Mouse (Mus musculus) Muller cell, postnatal 12 days (primary cell): ENCODE results near the gene Tubb2a.
A peak's percentile ranks its signal among the peaks of the same experiment; 100 is the strongest.
"Not testable (repeated sequence)": the region's sequence is repeated elsewhere in the genome, so short reads cannot be mapped to it uniquely, and the experiment has no call there.

Source experiments
- DNase-seq: peaks from one replicate; pipeline ENCODE4 v3.0.0-alpha.2; 2015; ENCODE audit errors: inconsistent ontology term

Gene Tubb2a

GRCm38 (mm10) chr13:34089358-34089757 lies 11.6 kb upstream of the Tubb2a start:
- DNase-seq, result no peak

DNA sequence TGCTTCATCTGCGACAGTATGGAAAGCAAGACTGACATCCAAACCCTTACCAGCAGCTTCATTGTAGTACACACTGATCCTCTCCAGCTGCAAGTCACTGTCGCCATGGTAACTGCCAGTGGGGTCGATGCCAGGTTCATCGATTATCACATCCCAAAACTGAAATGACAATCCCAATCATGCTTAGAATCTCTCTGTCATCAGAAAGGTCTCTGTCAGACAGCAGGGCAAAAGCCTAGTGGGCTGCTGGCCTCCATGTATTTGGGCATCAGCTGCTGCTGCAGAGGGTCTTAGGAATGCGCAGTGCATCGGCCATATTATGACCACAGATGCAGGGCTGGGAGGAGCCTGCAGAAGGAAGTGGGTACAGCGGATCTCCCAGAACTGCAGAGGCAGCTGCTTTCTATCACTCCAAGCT lies 11.1 kb upstream of the Tubb2a start:
- no peak for DNase-seq

DNA sequence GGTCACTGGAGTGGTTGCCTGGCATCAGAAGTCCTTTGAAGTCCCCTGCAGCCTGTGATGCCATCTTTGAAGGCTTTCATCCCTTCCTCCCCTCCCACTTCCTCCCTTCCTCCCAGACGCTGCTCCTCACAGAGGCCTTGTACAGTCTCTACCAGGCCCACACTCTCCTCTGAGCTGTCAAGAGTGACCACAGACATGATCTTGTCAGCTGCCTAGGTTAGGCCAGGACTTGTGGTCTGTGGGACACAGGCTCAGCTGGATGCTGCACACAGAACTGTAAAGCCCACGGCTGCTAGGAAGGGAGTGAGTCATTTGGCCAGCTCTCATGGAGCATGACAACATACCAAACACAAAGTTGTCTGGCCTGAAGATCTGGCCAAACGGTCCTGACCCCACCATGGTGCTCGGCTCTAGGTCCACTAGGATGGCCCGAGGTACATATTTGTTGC lies 10.4 kb upstream of the Tubb2a start:
- DNase-seq, result peak; percentile 79

DNA sequence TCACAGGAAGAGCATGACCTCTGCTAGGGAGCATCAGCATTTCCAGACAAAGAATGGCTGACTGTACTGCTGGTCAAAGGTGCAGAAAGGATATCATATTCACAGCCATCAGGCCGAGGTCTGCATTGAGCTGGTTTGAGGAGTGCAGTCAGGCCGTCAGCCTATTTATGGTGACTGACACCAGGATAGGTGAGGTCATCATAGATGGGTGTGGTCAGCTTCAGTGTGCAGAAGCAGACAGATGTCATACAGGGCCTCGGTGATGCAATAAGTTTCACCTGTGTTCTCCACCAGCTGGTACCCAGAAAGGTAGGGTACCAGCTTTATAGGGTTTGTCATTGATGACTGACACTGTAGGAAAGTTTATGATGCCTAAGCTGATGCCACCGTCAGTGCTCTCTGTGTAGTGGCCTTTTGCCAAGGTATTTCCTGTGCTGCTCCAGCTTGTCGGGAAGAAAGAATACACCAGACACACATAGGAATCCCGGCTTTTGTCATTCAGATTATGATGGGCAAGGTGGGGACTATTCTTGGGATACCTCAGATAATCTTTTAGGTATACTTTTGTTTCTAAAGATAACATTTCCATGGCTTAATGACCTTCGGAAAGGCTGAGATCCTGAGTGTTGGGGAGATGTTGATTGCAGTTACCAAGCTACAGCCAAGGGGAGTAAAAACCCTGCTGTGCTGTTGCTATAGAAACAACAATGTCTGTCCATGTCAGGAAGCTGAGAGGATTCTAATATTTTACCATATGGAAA lies 9.4 kb upstream of the Tubb2a start:
- peak; percentile 51 for DNase-seq

GRCm38 (mm10) chr13:34084026-34084750 lies 6.4 kb upstream of the Tubb2a start:
- DNase-seq, result peak; percentile 81

DNA sequence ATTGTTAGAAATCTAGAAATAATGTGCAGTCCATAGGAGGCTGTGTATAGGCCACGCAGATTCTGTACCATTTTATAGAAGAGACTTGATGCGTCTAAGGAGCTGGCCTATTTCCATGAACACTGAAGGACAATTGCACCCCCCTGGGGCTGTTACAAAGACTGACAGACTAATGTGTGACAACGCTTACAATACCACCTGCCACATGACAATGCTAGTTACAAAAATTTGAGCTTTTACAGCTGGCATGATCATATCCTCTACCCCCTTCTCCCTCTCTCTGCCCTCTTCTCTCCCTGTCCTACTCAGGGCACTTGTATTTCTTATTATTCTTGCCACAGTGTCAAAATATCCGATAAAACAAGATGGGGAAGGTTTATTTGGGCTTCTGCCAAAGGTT lies 4.1 kb upstream of the Tubb2a start:
- DNase-seq, result no peak

DNA sequence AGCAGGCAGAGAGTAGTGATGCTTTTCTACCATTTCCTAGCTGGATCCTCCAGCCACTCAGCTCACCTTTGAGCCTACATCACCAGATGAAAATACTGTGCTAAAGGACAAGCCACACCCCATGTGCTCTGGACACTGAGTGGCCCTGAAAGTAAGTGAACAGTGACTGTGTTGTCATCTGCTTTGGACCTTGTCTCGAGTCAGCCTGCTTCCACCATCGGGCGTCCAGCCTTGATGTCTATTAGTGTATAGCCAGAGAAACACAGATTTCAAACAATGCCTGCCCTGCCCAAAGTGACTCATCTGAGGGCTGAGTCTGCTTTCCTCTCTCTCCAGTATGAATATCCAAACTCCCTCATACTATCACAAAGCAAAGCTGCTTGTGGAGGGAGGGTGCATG lies 2.0 kb upstream of the Tubb2a start:
- peak; percentile 48 for DNase-seq

DNA sequence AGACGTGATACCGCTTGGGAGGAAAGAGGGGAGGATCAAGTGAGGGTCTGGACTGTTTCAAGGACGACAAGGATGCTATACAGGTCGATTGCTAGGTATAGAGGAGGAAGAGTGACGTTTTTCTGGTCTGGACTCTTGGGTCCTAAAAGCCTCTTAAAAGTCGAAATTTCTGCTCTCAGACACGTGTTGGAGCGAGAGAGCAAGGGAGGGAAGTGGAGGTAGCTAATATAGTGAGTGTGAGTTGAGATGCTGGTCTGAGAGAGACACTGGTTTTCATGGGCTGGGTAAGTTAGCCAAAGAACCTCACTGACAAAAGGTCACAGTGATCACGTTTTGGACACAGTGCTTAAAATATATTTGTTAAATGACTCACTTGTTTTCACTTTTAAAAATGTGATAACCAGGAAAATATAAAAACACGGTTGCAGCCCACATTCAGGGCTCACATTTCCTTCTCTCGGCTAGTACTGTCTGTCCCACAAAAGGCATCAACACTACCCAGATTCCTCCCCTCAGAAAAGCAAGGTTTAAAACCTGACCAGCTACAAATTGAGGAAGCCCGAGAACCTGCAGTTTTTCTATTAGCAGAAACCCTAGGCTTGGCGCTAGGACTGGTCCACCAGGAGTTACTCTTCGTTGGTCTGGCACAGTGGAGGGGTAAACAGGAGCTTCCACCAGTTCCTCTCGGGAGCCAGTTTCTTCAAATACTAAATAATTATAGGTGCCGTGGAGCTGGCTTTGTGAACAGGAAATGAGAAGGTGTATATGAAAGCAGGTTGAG lies 883 bp upstream of the Tubb2a start:
- DNase-seq, result no peak

DNA sequence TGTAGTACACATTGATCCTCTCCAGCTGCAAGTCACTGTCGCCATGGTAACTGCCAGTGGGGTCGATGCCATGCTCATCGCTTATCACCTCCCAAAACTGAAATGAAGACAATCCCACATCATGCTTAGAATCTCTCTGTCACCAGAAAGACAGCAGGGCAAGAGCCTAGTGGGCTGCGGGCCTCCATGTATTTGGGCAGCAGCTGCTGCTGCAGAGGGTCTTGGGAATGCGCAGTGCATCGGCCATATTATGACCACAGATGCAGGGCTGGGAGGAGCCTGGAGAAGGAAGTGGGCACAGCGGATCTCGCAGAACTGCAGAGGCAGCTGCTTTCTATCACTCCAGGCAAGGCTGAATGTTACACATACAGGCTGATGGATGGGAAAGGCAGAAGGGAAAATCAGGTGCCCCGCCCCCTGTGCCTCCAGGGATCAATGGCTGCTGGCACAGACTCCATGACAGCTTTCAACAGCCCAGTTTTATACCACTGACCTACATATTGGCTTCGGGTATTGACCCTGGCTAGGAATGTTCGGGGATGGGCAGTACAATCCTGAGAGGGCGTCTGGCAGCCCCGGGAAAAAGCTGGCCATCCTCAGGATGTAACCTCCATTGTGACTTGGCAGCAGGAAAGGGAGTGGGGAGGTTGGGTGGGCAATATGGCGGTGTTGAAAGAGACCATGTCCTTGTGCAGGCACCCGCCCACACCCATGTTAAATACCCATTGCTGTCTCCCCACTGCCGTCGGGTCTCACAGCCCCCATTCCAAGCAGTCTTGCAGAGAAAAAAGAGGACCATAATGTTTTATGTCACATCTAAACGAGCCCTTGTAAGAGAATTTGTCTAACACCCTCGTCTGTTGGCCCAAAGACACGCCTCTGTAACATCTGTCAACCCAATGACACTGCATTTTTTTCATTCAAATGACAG lies 981 bp downstream of the Tubb2a start:
- DNase-seq, result peak; percentile 40

DNA sequence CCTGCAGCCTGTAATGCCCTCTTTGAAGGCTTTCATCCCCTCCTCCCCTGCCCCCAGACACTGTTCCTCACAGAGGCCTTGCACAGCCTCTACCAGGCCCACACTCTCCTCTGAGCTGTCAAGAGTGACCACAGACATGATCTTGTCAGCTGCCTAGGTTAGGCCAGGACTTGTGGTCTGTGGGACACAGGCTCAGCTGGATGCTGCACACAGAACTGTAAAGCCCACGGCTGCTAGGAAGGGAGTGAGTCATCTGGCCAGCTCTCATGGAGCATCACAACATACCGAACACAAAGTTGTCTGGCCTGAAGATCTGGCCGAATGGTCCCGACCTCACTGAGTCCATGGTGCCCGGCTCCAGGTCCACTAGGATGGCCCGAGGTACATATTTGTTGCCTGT lies 1.9 kb downstream of the Tubb2a start:
- peak; percentile 67 for DNase-seq

DNA sequence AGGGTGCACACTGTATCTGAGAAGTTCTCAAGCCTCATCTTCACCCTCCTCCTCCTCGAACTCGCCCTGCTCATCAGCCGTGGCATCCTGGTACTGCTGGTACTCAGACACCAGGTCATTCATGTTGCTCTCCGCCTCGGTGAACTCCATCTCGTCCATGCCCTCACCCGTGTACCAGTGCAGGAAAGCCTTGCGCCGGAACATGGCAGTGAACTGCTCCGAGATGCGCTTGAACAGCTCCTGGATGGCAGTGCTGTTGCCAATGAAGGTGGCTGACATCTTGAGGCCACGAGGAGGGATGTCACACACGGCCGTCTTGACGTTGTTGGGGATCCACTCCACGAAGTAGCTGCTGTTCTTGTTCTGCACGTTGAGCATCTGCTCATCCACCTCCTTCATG lies 3.4 kb downstream of the Tubb2a start:
- DNase-seq, result not testable (repeated sequence)

GRCm38 (mm10) chr13:34072847-34073246 lies 5.0 kb downstream of the Tubb2a start:
- DNase-seq, result peak; percentile 69

- no peak for DNase-seq
Observed at GRCm38 (mm10) chr13:34071836-34072235, 6.0 kb downstream of the Tubb2a start.

- no peak for DNase-seq
Observed at GRCm38 (mm10) chr13:34070296-34070695, 7.5 kb downstream of the Tubb2a start.

- DNase-seq, result peak; percentile 72
Observed at GRCm38 (mm10) chr13:34066351-34066750, 11.5 kb downstream of the Tubb2a start.

GRCm38 (mm10) chr13:34062466-34062865 lies 15.3 kb downstream of the Tubb2a start:
- DNase-seq, result no peak

DNA sequence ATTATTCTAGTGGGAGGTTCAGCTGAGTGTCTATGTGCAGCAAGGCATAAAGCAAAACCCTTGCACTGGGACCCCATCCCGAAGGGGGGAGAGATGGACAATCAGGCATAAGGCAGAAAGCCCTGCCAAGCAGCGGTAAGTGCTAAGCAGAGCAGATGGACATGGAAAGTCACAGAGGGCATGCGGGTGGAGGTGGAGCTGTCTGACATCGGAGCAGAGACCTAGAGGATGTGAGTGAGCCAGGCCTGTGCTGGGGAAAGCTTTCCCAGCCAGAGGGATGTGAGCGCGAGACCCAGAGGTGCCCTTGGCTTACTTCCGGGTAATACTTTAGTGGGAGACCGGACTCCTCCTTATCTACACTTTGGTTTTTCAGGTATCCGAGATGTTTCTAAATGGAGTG lies 17.7 kb downstream of the Tubb2a start:
- DNase-seq, result no peak

DNA sequence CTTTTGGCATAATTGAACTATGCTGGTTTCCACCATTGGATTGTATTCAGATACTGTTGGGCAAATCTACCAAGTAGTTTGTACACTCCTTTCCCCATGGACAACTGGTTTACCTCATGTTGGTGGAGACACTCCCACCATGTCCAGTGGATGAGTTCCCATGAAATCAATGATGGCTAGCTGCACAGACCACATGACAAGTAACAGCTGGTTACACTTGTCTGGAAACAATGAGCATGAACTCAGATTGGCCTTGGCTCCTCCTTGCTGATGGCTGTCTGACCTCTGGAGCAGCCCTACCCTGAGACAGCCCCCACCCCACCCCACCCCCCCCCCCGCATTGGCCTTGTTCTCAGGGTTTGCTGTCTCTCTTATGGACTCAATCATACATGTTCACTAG lies 20.6 kb downstream of the Tubb2a start:
- no peak for DNase-seq

DNA sequence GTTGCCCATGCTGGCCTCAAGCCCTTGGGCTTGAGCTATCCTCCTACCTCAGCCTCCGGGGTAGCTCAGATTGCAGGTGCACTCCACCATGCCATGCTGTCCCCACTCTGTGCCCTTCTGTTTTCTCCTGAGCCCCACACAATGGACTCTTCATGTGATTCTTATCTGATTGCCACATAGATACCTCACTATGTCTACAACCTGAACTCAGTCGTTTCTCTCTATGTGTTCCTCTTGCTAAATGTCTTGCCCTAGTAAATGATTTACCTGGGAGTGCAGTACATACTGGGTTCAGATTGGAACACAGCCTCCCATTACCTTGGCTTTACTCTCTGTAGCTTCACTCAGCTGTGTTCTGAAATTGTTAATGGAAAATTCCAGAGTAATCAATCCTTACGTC lies 22.8 kb downstream of the Tubb2a start:
- DNase-seq, result no peak

GRCm38 (mm10) chr13:34054391-34054790 lies 23.4 kb downstream of the Tubb2a start:
- no peak for DNase-seq

- no peak for DNase-seq
Observed at GRCm38 (mm10) chr13:34053673-34054282, 24.0 kb downstream of the Tubb2a start.
